Mouse (Mus musculus): Measurements from ENCODE around the gene Mcm7.
"Not testable (repeated sequence)": the region's sequence is repeated elsewhere in the genome, so short reads cannot be mapped to it uniquely, and the experiment has no call there.

The Mcm7 gene

GRCm38 (mm10) chr5:138171695-138172491 lies at the start of gene Mcm7, which contains the start of gene Ap4m1:
Gene Mcm7 (minus strand): TSS chr5:138172422.
Gene Ap4m1 (plus strand): TSS chr5:138172002.
- peak; percentile 98 for DNase-seq (ENCODE audit: low spot score)

GRCm38 (mm10) chr5:138219864-138220263 lies 47.6 kb upstream of the Mcm7 start:
- no peak for DNase-seq (ENCODE audit: low spot score)

DNA sequence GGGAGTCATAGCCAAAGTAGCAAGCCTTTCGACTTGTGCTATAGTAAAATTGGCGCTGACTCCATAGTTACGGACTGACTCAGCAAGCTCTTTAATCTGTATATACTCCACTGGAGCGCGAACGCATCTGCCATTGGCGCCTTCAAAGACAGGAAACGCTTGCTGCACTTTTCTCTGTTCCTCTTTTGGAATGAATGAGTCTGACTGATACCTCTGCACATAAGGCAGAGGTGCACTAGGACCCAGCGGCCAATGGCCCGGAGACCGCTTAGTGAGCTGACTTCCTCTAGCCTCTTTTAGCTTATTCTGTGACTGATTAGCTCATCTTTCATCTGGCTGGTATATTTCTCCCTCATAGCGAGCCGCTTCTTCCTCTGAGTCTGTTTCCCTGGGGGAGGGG lies 44.4 kb upstream of the Mcm7 start:
- not testable (repeated sequence) for DNase-seq (ENCODE audit: low spot score)

GRCm38 (mm10) chr5:138207873-138208272 lies 35.7 kb upstream of the Mcm7 start:
- no peak for DNase-seq (ENCODE audit: low spot score)

DNA sequence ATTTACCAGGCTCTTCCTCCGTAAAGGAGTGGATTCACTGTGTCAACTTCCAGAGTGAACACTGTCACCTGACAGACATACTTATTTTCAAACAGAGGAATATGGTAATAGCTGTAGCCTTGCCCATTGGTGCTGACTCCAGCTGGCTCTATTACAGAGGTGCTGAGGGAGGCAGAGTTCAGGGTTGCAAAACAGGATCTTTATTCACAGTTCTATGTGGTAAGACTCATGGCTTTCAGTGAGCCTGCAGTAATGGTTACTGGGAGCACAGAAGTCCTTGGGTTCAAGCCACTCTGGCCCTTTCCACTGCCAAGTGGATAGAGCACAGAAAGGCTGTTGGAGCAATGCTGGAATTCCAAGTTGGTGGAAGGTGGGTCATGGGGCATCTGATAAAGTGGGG lies 35.0 kb upstream of the Mcm7 start:
- DNase-seq (ENCODE audit: low spot score) = no peak

DNA sequence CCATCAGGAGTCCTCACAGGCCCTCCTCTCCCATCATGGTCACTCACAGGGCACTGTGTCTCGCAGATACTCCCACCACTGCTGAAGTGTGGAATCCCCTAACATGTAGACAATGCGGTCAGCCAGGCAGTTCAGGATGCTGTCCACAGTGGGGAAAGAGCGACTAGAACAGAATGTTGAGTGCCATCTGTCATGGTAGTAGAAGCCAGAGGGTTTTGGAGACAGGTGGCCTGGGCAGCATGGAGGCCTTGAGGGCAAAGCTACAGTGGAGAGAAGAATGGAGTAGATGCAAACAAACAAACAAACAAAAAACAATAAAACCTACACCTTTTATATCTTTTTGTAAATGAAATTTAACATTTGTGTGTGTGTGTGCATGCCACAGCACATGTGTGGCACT lies 29.9 kb upstream of the Mcm7 start:
- no peak for DNase-seq (ENCODE audit: low spot score)

DNA sequence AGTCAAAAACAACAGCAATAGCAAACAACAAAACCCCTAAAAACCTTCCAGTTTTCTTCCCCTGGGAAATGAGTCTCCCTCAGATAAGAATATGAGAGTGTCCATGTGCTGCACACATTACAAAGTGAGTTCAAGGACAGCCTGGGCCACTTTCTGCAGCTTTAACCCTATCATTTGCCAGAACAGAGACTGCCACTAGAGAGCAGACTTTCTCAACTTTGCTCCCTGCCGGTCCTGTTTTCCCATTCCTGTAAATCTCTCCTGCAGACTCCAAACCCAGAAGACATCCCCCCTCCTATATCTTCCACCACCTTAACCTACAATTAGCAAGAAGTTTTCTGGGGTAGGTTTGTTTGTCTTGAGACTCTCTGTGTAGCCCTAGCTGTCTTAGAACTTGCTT lies 27.4 kb upstream of the Mcm7 start:
- peak; percentile 28 for DNase-seq (ENCODE audit: low spot score)

GRCm38 (mm10) chr5:138195463-138195862 lies 23.2 kb upstream of the Mcm7 start:
- DNase-seq (ENCODE audit: low spot score) = no peak

DNA sequence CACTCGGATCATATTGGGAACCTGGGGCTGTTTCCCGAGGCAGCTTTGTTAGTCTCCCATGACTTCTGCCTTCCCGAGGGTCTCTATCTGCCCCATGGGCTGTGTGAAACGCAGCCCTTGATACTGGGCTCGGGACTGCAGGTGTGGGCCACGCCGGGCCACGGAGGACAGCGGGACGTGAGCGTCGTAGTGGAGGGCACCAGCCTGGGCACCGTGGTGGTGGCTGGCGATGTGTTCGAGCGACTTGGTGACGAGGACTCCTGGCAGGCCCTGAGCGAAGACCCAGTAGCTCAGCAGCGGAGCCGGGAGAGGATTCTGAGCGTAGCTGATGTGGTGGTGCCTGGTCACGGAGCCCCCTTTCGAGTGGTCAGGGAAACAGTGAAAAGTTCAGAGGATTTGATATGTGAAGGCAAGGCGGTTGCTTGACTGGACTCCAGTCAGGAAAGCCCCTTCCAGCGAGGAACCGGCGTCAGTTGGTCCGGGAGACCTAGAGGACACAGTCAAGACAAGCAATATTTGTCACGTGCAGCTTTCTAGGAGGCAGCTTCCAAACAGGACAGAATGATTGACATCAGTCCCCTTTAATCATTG lies 22.6 kb upstream of the Mcm7 start:
- DNase-seq (ENCODE audit: low spot score) = peak; percentile 65

GRCm38 (mm10) chr5:138193771-138194727 lies 21.8 kb upstream of the Mcm7 start, which contains the start of gene Mblac1:
Gene Mblac1 (plus strand): TSS chr5:138194314.
- peak; percentile 94 for DNase-seq (ENCODE audit: low spot score)

GRCm38 (mm10) chr5:138187661-138188306 lies 15.6 kb upstream of the Mcm7 start:
- peak; percentile 90 for DNase-seq (ENCODE audit: low spot score)

GRCm38 (mm10) chr5:138186950-138187638 lies 14.9 kb upstream of the Mcm7 start, which contains the start of the genes Taf6 and Cnpy4:
Gene Taf6 (minus strand): TSS chr5:138187451.
Gene Cnpy4 (plus strand): TSS chr5:138187485.
- DNase-seq (ENCODE audit: low spot score) = peak; percentile 91

DNA sequence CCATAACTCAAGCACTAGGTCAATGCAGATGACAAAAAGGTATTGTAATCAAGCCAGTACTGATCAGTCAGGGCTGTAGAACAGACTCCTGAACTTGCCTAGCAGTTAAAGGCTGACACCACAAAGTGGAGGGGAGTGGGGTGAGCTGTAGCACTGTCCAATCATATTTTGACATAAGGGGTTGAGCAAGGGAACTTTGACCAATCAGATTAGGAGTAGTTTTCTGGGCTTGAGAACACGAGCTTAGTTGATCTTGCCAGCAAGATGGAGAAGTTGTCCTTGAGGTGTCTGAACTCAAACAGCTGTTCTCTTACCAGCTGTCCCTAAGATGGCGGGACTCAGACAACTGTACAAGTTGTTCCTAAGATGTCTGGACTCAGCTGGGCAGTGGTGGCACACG lies 995 bp upstream of the Mcm7 start:
- DNase-seq (ENCODE audit: low spot score) = no peak

GRCm38 (mm10) chr5:138170936-138171561 lies 1.2 kb downstream of the Mcm7 start:
- peak; percentile 98 for DNase-seq (ENCODE audit: low spot score)

- no peak for DNase-seq (ENCODE audit: low spot score)
These were observed 6.6 kb downstream of the Mcm7 start for GRCm38 (mm10) chr5:138165594-138165993.

- no peak for DNase-seq (ENCODE audit: low spot score)
These were observed 8.6 kb downstream of the Mcm7 start for GRCm38 (mm10) chr5:138163610-138164009.

GRCm38 (mm10) chr5:138163046-138163445 lies 9.2 kb downstream of the Mcm7 start:
- no peak for DNase-seq (ENCODE audit: low spot score)

GRCm38 (mm10) chr5:138160842-138161665 lies 11.2 kb downstream of the Mcm7 start, which contains the start of gene Cops6:
Gene Cops6 (plus strand): TSS chr5:138161071.
- peak; percentile 94 for DNase-seq (ENCODE audit: low spot score)

- DNase-seq (ENCODE audit: low spot score) = no peak
These were observed 11.9 kb downstream of the Mcm7 start for GRCm38 (mm10) chr5:138160224-138160762.
